Mouse (Mus musculus): ENCODE measurements around the gene Gm20388.

Gm20388 gene

GRCm38 (mm10) chr8:121228892-121229291, 1318.3 kb downstream of the Gm20388 start:
- no peak for DNase-seq (ENCODE audit: low read depth, low spot score)

DNA sequence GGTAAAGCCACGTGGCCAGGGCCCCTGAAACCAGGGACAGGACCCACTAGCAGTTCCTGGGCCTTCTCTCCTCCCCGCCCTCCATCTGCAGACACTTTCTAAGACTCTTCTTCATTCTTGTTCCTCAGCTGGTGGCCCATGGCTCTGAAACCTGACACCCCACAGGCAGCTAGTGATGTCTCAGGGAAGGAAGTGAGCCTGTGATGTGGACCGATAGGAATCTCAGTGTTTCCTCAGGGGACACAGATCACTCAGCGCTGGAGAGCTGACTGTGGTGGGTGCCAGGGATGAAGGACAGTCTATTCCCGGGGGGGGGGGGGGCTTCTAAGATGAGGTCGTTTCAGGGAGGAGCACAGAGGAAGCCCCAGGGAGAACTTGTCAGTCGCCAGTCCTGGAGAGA, 1318.9 kb downstream of the Gm20388 start:
- DNase-seq (ENCODE audit: low read depth, low spot score) = no peak

DNA sequence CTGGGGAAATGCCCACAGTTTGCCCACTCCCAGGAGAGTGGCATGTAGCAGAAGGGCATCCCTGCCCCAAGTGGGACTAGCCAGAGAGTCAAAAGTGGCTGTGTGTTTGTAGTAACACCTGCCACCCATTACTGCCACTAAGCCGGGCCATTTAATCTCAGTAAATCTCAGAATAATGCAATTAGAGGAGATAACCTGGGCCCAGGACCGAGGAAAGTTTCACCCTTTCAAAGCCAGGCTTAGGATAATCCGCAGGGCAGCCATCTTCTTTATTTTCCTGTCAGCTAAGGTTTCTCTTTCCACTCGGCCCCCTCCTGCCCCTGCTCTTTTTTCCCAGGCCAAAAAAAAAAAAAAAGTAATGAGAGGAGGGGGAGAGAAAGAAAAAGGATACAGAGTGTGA, 1322.6 kb downstream of the Gm20388 start:
- no peak for DNase-seq (ENCODE audit: low read depth, low spot score)

DNA sequence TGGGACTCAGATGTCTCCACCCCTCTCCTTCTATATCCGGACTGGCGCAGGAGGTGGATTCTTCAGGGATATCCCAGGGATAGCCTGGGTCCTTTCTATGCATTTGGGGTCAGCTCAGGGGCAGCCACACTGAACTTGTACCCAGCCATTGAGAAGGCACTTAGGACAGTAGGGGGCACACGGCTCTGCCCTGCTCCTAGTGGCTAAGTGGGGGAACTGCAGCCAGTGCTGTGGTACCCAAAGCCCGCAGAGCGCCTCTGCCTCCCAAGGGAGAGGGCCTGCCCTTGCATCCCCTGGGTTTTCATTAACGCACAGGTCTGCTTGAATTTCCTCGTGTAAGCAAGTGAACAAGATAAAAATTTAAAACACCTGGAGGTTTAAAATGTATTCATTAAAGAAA, 1324.3 kb downstream of the Gm20388 start:
- peak; percentile 5 for DNase-seq (ENCODE audit: low read depth, low spot score)

GRCm38 (mm10) chr8:121239640-121240039, 1329.0 kb downstream of the Gm20388 start:
- DNase-seq (ENCODE audit: low read depth, low spot score) = no peak

DNA sequence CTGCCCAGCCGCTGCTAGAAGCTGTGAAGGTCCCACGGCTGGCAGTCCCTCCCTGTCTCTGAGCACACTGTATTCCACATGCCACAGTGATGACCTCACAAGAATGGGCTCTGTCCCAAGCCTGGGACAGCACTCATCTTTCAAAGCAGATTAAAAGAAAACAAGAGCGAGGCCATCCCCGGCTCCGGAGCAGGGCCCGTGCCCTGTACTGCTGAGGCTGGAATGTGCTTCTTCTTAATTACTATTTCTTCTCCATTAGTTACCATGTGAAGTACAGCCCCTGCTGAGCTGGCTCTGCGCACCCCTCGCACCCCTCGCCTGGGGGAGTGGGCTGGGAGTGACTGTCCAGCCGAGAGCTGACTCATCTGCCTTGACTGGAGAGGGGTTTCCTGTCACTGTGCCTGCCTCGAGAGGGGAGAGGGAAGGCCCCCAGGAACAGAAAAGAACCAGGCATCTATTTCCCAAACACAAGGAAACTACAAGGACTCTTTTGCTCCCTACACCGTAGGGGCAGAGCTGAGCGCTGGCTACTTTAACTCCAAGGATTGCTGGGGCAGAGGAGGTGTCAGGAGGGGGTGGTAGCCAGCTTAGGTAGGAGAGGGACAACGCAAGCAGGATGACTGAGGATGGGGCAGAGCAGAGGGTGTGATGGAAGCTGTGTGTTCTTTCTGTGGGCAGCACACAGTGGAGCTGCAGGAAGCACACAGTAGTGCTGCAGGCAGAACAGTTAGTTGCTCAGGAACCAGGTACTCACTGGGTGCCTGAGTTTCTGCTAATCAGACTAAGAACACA, 1331.3 kb downstream of the Gm20388 start:
- DNase-seq (ENCODE audit: low read depth, low spot score) = no peak

DNA sequence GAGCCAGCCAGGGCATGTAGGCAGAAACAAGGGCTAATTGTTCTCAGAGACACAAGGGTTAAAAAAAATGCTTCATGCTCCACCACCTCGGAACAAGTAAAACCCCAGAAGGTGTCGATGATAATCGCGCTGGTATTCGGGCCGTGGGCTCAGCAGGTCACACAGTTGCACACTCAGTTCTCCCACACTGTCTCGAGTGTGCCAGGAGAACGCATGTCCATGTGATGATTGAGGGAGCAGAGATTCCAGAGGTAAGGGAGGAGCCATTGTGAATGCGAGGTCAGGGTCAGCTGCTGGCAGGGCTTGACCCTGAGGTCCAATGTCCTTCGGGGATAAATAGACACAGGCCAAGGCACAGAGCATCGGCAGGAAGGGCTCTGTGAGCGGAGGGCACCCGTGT, 1332.0 kb downstream of the Gm20388 start:
- no peak for DNase-seq (ENCODE audit: low read depth, low spot score)

GRCm38 (mm10) chr8:121248823-121249222, 1338.2 kb downstream of the Gm20388 start:
- no peak for DNase-seq (ENCODE audit: low read depth, low spot score)

- DNase-seq (ENCODE audit: low read depth, low spot score) = no peak
Measured at GRCm38 (mm10) chr8:121249433-121249832, 1338.8 kb downstream of the Gm20388 start.

DNA sequence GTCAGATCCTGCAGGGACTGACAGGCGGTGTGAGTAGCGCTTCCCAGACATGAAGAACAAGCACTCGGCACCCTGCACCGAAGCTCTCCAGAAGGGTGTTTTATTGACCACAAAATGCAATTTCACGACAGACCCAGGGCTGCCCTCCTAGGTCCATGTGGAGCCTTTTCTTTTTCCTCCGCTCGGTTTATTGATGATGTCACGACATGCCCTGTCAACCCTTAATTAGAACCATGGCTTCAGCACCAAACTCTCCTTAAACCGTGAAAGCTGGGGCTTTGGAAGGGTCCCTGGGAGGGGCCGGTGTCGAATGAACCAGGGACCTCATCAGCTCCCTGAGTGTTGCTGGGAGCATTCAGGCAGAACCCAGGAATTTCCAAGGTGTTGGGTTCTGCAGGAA, 1340.4 kb downstream of the Gm20388 start:
- no peak for DNase-seq (ENCODE audit: low read depth, low spot score)

- no peak for DNase-seq (ENCODE audit: low read depth, low spot score)
Measured at GRCm38 (mm10) chr8:121255727-121256265, 1345.2 kb downstream of the Gm20388 start.

DNA sequence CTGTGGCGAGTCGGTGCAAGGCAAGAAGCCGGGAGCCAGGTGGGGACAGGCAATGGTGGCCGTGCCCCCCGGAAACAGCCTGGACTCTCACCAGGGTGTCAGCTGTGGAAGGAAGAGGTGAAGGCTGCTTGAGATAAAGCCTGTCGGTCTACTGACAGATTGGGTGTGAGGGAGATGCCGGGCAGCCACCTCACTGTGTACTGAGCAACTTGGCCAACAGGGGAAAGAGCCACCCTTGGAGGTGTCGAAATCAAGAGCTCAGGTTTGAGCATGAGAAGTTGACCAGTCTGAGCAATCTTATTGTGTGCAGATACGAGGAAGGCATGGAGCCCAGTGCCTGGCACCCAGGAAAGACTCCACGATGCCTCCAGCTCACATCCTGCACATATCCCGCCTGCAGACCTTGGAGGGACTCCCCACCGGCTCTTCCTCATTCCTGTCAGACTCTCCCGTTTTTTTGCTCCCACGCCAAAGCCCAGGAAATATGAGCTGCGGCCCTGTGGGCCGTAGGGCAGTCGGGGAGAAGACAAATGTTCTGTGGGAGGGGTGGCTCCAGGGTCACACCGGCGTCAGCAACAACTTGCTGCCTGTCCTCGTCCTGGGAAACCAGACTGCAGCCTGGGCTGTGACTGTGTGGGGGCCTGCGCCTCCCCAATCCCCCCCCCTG, 1347.6 kb downstream of the Gm20388 start:
- DNase-seq (ENCODE audit: low read depth, low spot score) = no peak

DNA sequence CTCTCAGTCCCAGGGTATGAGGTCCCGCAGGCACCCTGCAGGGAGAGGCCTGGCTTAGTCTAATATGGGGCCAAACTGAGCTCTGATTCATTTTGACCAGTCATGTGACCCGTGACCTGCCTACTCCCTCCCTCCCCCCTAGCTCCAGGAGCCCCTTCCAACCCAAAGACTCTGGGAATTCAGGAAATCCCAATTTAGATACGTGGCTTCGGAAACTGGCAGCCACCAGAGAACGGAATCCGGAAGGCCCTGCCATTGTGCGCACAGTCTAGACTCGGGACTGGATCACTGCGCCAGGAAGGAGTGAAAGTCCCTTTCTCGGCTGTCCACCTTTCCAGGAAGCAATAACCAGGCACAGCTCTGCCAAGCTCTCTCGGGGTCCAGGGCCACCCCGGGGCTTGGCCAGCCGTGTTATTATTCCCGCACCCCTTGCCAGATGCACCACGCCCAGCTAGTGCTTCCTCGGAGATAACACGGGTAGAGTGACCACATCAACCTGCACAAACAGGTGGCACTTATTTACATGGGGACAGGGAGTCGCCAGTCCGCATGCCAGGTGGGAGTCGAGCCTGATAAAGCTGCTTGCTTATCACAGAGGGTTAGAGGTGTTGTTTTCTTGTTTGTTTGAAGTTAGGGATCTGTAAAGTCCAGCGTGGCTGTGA, 1352.2 kb downstream of the Gm20388 start:
- no peak for DNase-seq (ENCODE audit: low read depth, low spot score)

DNA sequence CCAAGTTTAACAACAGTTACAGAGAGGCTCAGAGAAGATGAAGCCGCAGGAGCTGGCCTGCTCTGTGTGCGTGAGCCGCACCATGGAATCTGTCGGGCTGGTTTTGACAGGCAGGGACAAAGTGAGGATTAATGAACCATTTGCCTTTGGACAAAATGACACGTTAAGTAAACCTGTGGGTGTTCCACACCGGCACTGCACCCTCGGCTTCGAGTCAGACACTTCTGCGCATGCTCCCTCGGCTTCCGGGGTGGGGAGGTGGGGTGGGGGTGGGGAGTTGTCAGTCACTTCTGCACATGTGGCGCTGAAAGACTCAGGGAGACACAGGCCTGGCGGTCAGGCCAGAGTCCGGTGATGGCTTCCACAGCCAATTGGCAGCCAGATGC, 1352.7 kb downstream of the Gm20388 start:
- DNase-seq (ENCODE audit: low read depth, low spot score) = no peak

- DNase-seq (ENCODE audit: low read depth, low spot score) = no peak
Measured at GRCm38 (mm10) chr8:121264260-121264659, 1353.6 kb downstream of the Gm20388 start.

GRCm38 (mm10) chr8:121271542-121271941, 1360.9 kb downstream of the Gm20388 start:
- no peak for DNase-seq (ENCODE audit: low read depth, low spot score)

DNA sequence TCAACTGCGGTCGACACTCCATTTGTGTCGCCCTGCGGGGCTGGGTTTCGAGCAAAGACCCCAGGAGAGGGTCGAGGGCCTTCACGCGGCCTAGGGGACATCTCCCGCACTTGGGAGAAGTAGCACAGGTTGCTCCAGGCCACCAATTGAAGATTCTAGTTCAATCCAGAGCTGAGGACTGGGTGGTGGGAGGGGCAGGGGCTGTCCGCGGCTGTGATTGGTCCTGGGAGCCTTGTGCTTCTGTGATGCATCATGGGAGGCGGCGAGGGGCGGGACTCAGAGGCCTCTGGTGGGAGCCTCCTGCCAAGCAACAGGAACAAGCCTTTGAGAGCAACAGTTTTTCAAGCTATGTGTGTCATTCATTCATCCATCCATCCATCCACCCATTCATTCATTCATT, 1362.6 kb downstream of the Gm20388 start:
- DNase-seq (ENCODE audit: low read depth, low spot score) = no peak

- DNase-seq (ENCODE audit: low read depth, low spot score) = no peak
Measured at GRCm38 (mm10) chr8:121273620-121274019, 1363.0 kb downstream of the Gm20388 start.

DNA sequence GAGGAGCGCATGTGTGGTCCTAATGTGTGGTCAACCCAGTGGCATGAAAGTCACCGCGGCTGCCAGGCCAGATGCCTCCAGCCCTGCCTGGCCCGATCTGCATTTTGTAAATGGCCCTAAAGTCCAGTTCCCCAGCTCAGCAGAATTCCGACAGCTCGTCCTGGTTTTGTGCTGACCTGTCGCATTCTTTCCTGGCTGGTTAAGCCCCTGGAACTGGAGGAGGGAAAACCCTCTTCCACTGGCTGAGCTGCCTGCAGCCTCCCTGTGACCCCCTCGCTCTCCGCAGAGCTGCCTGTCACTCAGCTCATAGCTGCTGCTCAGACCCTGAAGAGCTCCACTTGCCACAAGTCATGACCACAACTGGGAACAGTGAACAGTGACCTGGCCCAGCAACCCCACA, 1369.8 kb downstream of the Gm20388 start:
- no peak for DNase-seq (ENCODE audit: low read depth, low spot score)

GRCm38 (mm10) chr8:121289346-121289745, 1378.7 kb downstream of the Gm20388 start:
- DNase-seq (ENCODE audit: low read depth, low spot score) = no peak

- DNase-seq (ENCODE audit: low read depth, low spot score) = no peak
Measured at GRCm38 (mm10) chr8:121290547-121290946, 1379.9 kb downstream of the Gm20388 start.

GRCm38 (mm10) chr8:121293418-121293817, 1382.8 kb downstream of the Gm20388 start:
- DNase-seq (ENCODE audit: low read depth, low spot score) = no peak

Measured in c-Kit-negative CD71-positive TER-119-positive erythroid progenitor cells, embryonic 14.5 days (primary cell).